Mouse (Mus musculus) layer of hippocampus, adult 11-12 months (tissue): Measurements from ENCODE around the gene Cemip2.

Experiments
- DNase-seq: peaks from one replicate; pipeline ENCODE4 v3.0.0; 2022; ENCODE audit warnings: low spot score

The Cemip2 gene

DNA sequence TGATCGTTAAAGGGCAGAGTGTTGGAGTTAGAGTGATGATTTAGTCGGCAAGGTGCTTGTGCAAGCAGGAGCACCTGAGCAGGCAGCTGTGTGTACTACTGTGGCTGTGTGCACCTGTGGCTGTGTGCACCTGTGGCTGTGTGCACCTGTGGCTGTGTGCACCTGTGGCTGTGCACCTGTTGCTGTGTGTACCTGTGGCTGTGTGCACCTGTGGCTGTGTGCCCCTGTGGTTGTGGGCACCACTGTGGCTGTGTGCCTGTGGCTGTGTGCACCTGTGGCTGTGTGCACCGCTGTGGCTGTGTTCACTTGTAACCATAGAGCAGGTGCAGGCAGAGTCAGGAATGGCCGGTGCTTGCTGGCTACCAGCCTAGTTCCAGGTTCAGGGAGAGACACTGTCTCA, 38.1 kb downstream of the Cemip2 start:
- DNase-seq = no peak

DNA sequence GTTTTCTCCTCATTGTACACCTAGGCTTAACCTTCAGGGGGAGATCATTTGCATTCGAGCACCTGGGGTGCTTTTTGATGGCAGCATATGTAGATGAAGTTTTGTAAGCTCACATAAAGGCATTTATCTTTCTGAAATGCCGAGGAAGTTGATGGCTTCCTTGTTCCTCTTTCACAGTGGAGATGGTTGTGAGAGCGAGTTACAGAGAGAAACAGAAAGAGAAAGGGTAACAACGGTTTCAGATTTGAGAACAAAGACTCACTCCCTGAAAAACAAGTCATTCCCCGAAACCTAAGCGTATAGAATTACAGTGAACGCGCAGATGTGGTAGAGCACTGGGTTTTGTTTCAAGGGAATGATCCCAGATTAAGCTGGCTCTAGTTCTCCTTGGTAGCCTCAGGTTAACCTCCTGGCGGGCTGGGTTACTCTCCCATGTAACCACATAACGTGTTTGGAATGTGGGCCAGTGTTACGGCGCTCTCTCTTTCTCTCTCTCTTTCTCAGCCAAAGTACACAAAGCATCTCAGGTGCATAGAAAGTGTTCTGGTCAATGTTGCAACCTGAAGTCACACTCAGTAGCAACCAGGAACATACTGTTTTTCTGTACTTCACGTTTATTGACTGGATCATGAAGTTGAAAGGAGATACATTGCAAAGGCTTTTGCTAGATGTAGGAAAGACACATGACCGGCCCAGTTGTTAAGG, 40.0 kb downstream of the Cemip2 start:
- DNase-seq = no peak

- no peak for DNase-seq
Measured at GRCm38 (mm10) chr19:21819585-21819984, 41.4 kb downstream of the Cemip2 start.

DNA sequence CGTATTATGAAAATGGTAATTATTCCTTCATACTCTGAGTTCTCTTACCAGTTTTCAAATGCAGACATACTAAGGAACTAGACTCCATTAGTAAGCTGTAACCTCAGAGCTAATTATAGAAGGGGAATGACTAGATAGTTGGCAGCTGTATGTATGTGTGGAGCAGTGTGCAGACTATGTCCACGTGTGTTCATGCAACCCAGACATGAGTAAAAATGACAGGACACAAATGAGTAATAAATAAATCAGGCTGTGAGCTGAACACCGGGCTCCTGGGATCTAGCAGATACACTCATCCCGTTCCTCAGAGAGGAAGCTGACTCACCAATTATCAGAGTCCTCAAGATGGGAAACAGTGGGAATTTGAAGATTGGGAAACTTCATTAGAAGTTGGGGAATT, 42.0 kb downstream of the Cemip2 start:
- DNase-seq = no peak

DNA sequence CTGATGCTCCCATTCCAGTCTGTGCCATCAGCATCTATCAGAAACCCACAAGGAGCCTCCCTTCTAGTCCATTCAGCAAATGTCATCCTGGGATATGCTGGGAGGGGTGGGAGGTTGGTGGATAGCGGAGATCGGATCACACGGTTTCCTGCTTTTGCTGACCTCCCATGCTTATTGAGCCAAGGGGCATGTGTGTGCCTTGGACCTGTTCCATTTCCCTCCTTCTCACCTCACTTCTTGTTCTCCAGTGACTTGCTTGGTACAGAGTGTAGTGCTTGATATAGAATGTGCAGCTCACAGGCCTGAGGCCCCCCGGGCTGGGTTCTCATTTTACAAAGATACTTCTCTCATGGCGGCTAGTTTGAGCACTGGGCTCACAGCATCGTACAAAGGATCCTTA, 43.7 kb downstream of the Cemip2 start:
- DNase-seq = no peak

- DNase-seq = no peak
Measured at GRCm38 (mm10) chr19:21824146-21824545, 46.0 kb downstream of the Cemip2 start.

- no peak for DNase-seq
Measured at GRCm38 (mm10) chr19:21825128-21825885, 47.2 kb downstream of the Cemip2 start.

- no peak for DNase-seq
Measured at GRCm38 (mm10) chr19:21833416-21833992, 55.4 kb downstream of the Cemip2 start.

DNA sequence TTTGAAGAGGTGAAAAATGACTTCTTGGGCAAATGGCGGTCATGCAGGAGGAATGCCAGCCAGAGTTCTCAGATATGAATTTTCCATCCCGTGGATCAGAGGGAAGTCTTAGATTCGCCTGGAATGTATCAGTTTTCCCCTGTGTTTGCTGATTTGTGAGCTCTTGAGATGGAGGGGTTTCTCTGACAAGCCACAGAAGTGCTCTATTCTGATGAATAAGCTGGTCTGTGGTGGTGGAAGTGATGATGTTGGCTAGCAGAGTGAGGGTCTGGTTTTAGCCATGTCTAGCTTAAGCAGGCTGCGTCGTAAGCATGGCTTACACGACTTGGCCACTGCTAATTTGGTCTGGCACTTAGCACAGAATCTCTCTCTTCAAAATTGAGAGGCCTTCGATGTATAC, 56.8 kb downstream of the Cemip2 start:
- DNase-seq = no peak

GRCm38 (mm10) chr19:21850721-21851120, 72.6 kb downstream of the Cemip2 start:
- no peak for DNase-seq

DNA sequence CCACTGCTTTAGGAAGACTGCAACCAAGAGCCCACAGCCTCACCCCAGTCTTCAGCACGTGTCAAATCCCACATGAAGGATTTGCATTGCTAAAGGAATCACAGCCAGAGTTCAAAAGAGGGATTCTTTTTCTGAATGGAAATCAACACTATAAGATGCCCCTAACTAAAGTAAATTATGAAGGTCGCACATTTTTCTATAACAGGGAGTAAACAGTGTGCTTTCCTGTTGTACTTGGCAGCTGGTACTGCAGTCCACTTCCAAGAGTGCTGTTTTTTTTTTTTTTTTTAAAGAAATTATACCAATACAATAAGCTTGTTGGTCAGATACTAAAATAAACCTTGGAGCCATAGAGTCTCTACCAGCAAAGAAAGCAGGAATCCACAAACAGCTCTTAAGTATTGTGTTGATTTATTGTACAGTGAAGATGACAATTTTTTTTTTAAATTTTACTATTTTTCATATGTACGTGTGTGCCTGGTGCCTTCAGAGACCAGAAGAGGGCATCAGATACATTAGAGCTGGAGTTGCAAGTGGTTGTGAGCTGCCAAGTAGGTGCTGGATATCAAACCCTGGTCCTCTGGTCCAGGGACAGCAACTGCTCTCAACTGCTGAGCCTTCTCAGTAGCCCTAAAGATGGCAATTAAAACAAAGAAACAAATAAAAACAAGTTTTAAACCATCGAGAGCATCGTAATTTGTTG, 76.5 kb downstream of the Cemip2 start:
- DNase-seq = no peak

- DNase-seq = no peak
Measured at GRCm38 (mm10) chr19:21855421-21856128, 77.4 kb downstream of the Cemip2 start.

- DNase-seq = no peak
Measured at GRCm38 (mm10) chr19:21858846-21859521, 80.8 kb downstream of the Cemip2 start.

DNA sequence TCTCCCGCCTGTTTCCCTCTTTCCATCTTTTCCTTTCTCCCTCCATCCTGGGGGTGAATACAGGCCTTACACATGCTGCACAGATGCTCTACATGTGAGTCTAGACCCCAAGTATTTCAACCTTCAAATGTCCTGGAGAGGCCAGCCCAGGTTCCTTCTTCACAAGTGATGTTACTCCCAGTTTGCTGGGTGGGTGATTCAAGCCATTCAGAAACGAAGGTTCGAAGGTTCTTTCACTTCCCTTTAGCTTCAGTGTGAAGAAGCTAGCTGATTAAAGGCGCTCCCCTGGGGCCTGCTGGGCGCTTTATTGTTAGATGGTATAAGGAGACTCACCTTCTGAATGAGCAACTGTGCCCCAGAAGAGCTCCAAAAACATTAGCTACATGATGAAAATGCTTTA, 82.0 kb downstream of the Cemip2 start:
- DNase-seq = no peak

GRCm38 (mm10) chr19:21860894-21861293, 82.8 kb downstream of the Cemip2 start:
- no peak for DNase-seq

GRCm38 (mm10) chr19:21862289-21862990, 84.3 kb downstream of the Cemip2 start:
- DNase-seq = no peak

GRCm38 (mm10) chr19:21862991-21863931, 85.1 kb downstream of the Cemip2 start:
- DNase-seq = no peak

DNA sequence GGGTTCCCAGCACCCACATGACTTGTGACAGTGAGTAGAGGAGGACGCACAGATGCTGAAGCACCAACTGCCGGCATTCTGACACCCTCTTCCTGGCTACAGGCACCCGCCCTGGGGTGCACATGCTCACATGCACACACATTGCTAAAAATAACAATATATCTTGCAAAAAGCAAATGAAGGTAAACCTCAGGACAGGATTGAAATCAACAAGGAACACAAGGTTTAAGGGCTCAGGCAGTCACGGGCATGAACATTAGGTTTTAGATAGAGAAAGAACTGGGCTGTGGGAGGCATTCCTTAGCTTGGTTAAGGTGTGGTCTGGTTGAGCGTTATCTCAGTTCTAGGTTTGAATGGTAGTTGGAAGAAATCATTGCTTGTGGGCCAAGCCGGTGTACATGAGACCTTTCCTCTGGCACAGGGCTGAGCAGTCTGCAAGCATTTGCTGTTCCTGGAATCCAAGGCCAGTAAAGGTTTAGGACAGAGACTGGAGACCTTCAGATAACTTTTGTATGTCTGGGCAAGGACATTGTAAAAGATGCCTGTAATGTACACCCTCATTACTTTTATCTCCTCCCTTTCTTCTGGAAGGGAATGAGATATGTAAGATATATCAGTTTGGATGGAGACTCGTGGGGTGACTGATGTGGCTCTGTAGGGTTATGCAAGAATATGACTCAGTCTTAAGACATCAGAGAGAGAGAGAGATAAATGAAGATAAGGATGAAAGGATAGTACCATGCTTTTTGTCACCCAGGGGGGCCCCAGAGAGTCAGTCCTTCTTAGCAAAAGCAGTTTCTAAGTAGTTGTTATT, 87.3 kb downstream of the Cemip2 start:
- DNase-seq = no peak

GRCm38 (mm10) chr19:21866094-21866493, 88.0 kb downstream of the Cemip2 start:
- DNase-seq = no peak
